Mouse (Mus musculus): ENCODE data around the gene Efr3b. TPM values are rescaled to one million over a fixed set of nuclear protein-coding genes. Genes with fewer than 3 reads are reported as not detected.
A peak's percentile ranks its signal among the peaks of the same experiment; 100 is the strongest.

The Efr3b gene
- polyA plus RNA-seq, 1 experiment from 2014 or later = 33.1 TPM

- H3K4me3 ChIP-seq (ENCODE audit: low read depth, low read length) = no peak overlapping the region
- H3K4me2 ChIP-seq (ENCODE audit: low read depth, low read length) = no peak overlapping the region
- H3K27ac ChIP-seq (ENCODE audit: low read depth, low read length) = no peak overlapping the region
These were observed 15.9 kb downstream of the Efr3b start for GRCm38 (mm10) chr12:4022845-4023244.

GRCm38 (mm10) chr12:4020505-4020904 is 18.2 kb downstream of the Efr3b start:
- Histone ChIP-seq H3K9me3 (ENCODE audit: control insufficient read depth, low read length) (no peaks in the 10 kb centered on the region), H3K4me3 (ENCODE audit: low read depth, low read length) (no peak overlapping the region), H3K4me1 (ENCODE audit: control insufficient read depth, insufficient read depth, low read length) (0 out of 2 replicates have a peak, but pooled peaks cover 4% of the 10 kb centered on the region), H3K27ac (ENCODE audit: low read depth, low read length) (no peak overlapping the region), H3K27me3 (ENCODE audit: control insufficient read depth, insufficient read depth, low read length) (no peaks in the 10 kb centered on the region), H3K36me3 (ENCODE audit: control insufficient read depth, insufficient read depth, low read length) (no peaks in the 10 kb centered on the region), H3K9ac (replicated peaks; ENCODE audit: low read depth, low read length) (no peak overlapping the region), H3K4me2 (ENCODE audit: low read depth, low read length) (no peak overlapping the region)
- 40% methylated on average over 8 of the region's 8 CpGs for WGBS
- peak; percentile 52; the same call in 1 of the 2 replicates for ATAC-seq (ENCODE audit: low read depth)

More at GRCm38 (mm10) chr12:4022845-4023244, 15.9 kb downstream of the Efr3b start:
- WGBS = 73% methylated on average over 7 of the region's 7 CpGs
- Histone ChIP-seq H3K27me3 (ENCODE audit: control insufficient read depth, insufficient read depth, low read length) (no peaks in the 10 kb centered on the region), H3K4me1 (ENCODE audit: control insufficient read depth, insufficient read depth, low read length) (no peaks in the 10 kb centered on the region), H3K9me3 (ENCODE audit: control insufficient read depth, low read length) (no peaks in the 10 kb centered on the region), H3K9ac (replicated peaks; ENCODE audit: low read depth, low read length) (no peak overlapping the region), H3K36me3 (ENCODE audit: control insufficient read depth, insufficient read depth, low read length) (no peaks in the 10 kb centered on the region)
- no peak for ATAC-seq (ENCODE audit: low read depth)

- Histone ChIP-seq H3K9me3 (ENCODE audit: control insufficient read depth, low read length) (no peaks in the 10 kb centered on the region), H3K27ac (ENCODE audit: low read depth, low read length) (0 out of 2 replicates have a peak overlapping the region, but pooled peaks have one; percentile 12), H3K9ac (replicated peaks; ENCODE audit: low read depth, low read length) (no peak overlapping the region)
These were observed 22.4 kb downstream of the Efr3b start for GRCm38 (mm10) chr12:4016321-4016720.

GRCm38 (mm10) chr12:4015741-4016140 is 23.0 kb downstream of the Efr3b start:
- no peaks in the 10 kb centered on the region for H3K36me3 ChIP-seq (ENCODE audit: control insufficient read depth, insufficient read depth, low read length)
- 0 out of 2 replicates have a peak, but pooled peaks cover 8% of the 10 kb centered on the region for H3K4me1 ChIP-seq (ENCODE audit: control insufficient read depth, insufficient read depth, low read length)
- H3K27me3 ChIP-seq (ENCODE audit: control insufficient read depth, insufficient read depth, low read length) = no peaks in the 10 kb centered on the region
- H3K4me2 ChIP-seq (ENCODE audit: low read depth, low read length) = no peak overlapping the region
- no peak overlapping the region for H3K9ac ChIP-seq (replicated peaks; ENCODE audit: low read depth, low read length)
- WGBS = 80% methylated on average over 4 of the region's 4 CpGs
- H3K9me3 ChIP-seq (ENCODE audit: control insufficient read depth, low read length) = no peaks in the 10 kb centered on the region
- no peak overlapping the region for H3K4me3 ChIP-seq (ENCODE audit: low read depth, low read length)
- H3K27ac ChIP-seq (ENCODE audit: low read depth, low read length) = 0 out of 2 replicates have a peak overlapping the region, but pooled peaks have one; percentile 12
- ATAC-seq (ENCODE audit: low read depth) = no peak

More at GRCm38 (mm10) chr12:4016321-4016720, 22.4 kb downstream of the Efr3b start:
- Histone ChIP-seq H3K4me3 (ENCODE audit: low read depth, low read length) (no peak overlapping the region), H3K36me3 (ENCODE audit: control insufficient read depth, insufficient read depth, low read length) (no peaks in the 10 kb centered on the region), H3K4me1 (ENCODE audit: control insufficient read depth, insufficient read depth, low read length) (0 out of 2 replicates have a peak, but pooled peaks cover 8% of the 10 kb centered on the region), H3K27me3 (ENCODE audit: control insufficient read depth, insufficient read depth, low read length) (no peaks in the 10 kb centered on the region), H3K4me2 (ENCODE audit: low read depth, low read length) (no peak overlapping the region)
- 24% methylated on average over 7 of the region's 7 CpGs for WGBS
- no peak for ATAC-seq (ENCODE audit: low read depth)

- 0 out of 2 replicates have a peak, but pooled peaks cover 8% of the 10 kb centered on the region for H3K4me1 ChIP-seq (ENCODE audit: control insufficient read depth, insufficient read depth, low read length)
- no peak overlapping the region for H3K27ac ChIP-seq (ENCODE audit: low read depth, low read length)
- 69% methylated on average over 7 of the region's 7 CpGs for WGBS
- H3K36me3 ChIP-seq (ENCODE audit: control insufficient read depth, insufficient read depth, low read length) = no peaks in the 10 kb centered on the region
- H3K9ac ChIP-seq (replicated peaks; ENCODE audit: low read depth, low read length) = no peak overlapping the region
- no peaks in the 10 kb centered on the region for H3K27me3 ChIP-seq (ENCODE audit: control insufficient read depth, insufficient read depth, low read length)
- H3K4me2 ChIP-seq (ENCODE audit: low read depth, low read length) = no peak overlapping the region
- ATAC-seq (ENCODE audit: low read depth) = no peak
- no peak overlapping the region for H3K4me3 ChIP-seq (ENCODE audit: low read depth, low read length)
- H3K9me3 ChIP-seq (ENCODE audit: control insufficient read depth, low read length) = no peaks in the 10 kb centered on the region
These were observed 23.5 kb downstream of the Efr3b start for GRCm38 (mm10) chr12:4015255-4015654.

GRCm38 (mm10) chr12:4011715-4012114 is 27.0 kb downstream of the Efr3b start:
- H3K9ac ChIP-seq (replicated peaks; ENCODE audit: low read depth, low read length) = no peak overlapping the region
- no peak overlapping the region for H3K4me2 ChIP-seq (ENCODE audit: low read depth, low read length)
- H3K4me3 ChIP-seq (ENCODE audit: low read depth, low read length) = no peak overlapping the region
- ATAC-seq (ENCODE audit: low read depth) = no peak
- no peaks in the 10 kb centered on the region for H3K36me3 ChIP-seq (ENCODE audit: control insufficient read depth, insufficient read depth, low read length)
- 92% methylated on average over 5 of the region's 5 CpGs for WGBS
- H3K27me3 ChIP-seq (ENCODE audit: control insufficient read depth, insufficient read depth, low read length) = no peaks in the 10 kb centered on the region
- peaks cover 19% of the 10 kb centered on the region; the same call in 1 of the 2 replicates for H3K4me1 ChIP-seq (ENCODE audit: control insufficient read depth, insufficient read depth, low read length)
- no peak overlapping the region for H3K27ac ChIP-seq (ENCODE audit: low read depth, low read length)
- H3K9me3 ChIP-seq (ENCODE audit: control insufficient read depth, low read length) = no peaks in the 10 kb centered on the region

- Histone ChIP-seq H3K4me1 (ENCODE audit: control insufficient read depth, insufficient read depth, low read length) (peaks cover 19% of the 10 kb centered on the region; the same call in 1 of the 2 replicates), H3K4me3 (ENCODE audit: low read depth, low read length) (no peak overlapping the region), H3K27me3 (ENCODE audit: control insufficient read depth, insufficient read depth, low read length) (no peaks in the 10 kb centered on the region), H3K27ac (ENCODE audit: low read depth, low read length) (no peak overlapping the region), H3K9ac (replicated peaks; ENCODE audit: low read depth, low read length) (no peak overlapping the region), H3K4me2 (ENCODE audit: low read depth, low read length) (no peak overlapping the region), H3K9me3 (ENCODE audit: control insufficient read depth, low read length) (no peaks in the 10 kb centered on the region), H3K36me3 (ENCODE audit: control insufficient read depth, insufficient read depth, low read length) (no peaks in the 10 kb centered on the region)
- WGBS = 89% methylated on average over 4 of the region's 4 CpGs
- ATAC-seq (ENCODE audit: low read depth) = no peak
These were observed 27.4 kb downstream of the Efr3b start for GRCm38 (mm10) chr12:4011301-4011700.

GRCm38 (mm10) chr12:4008731-4009130 is 30.0 kb downstream of the Efr3b start:
- H3K9ac ChIP-seq (replicated peaks; ENCODE audit: low read depth, low read length) = no peak overlapping the region
- no peaks in the 10 kb centered on the region for H3K27me3 ChIP-seq (ENCODE audit: control insufficient read depth, insufficient read depth, low read length)
- no peak overlapping the region for H3K4me3 ChIP-seq (ENCODE audit: low read depth, low read length)
- no peak overlapping the region for H3K4me2 ChIP-seq (ENCODE audit: low read depth, low read length)
- H3K27ac ChIP-seq (ENCODE audit: low read depth, low read length) = no peak overlapping the region
- WGBS = 56% methylated on average over 12 of the region's 12 CpGs
- H3K9me3 ChIP-seq (ENCODE audit: control insufficient read depth, low read length) = no peaks in the 10 kb centered on the region
- ATAC-seq (ENCODE audit: low read depth) = peak; percentile 32; the same call in 1 of the 2 replicates
- H3K4me1 ChIP-seq (ENCODE audit: control insufficient read depth, insufficient read depth, low read length) = peaks cover 11% of the 10 kb centered on the region; the same call in 1 of the 2 replicates
- no peaks in the 10 kb centered on the region for H3K36me3 ChIP-seq (ENCODE audit: control insufficient read depth, insufficient read depth, low read length)

- Histone ChIP-seq H3K27me3 (ENCODE audit: control insufficient read depth, insufficient read depth, low read length) (no peaks in the 10 kb centered on the region), H3K27ac (ENCODE audit: low read depth, low read length) (no peak overlapping the region; the same call in 1 of the 2 replicates), H3K36me3 (ENCODE audit: control insufficient read depth, insufficient read depth, low read length) (no peaks in the 10 kb centered on the region), H3K9ac (replicated peaks; ENCODE audit: low read depth, low read length) (no peak overlapping the region), H3K4me1 (ENCODE audit: control insufficient read depth, insufficient read depth, low read length) (peaks cover 11% of the 10 kb centered on the region; the same call in 1 of the 2 replicates), H3K4me2 (ENCODE audit: low read depth, low read length) (no peak overlapping the region), H3K4me3 (ENCODE audit: low read depth, low read length) (no peak overlapping the region), H3K9me3 (ENCODE audit: control insufficient read depth, low read length) (no peaks in the 10 kb centered on the region)
- ATAC-seq (ENCODE audit: low read depth) = 0 out of 2 replicates have a peak, but pooled peaks have one; percentile 18
- 50% methylated on average over 4 of the region's 4 CpGs for WGBS
These were observed 30.9 kb downstream of the Efr3b start for GRCm38 (mm10) chr12:4007766-4008165.
